Mouse (Mus musculus) neural tube, embryonic 14.5 days (tissue): ENCODE measurements around the gene Pla2g4f. TPM values are rescaled to one million over a fixed set of nuclear protein-coding genes. Genes with fewer than 3 reads are reported as not detected.

ENCODE experiments used
- ATAC-seq: fragments of 200-750 bp; cut with Nextera tagmentation; 2 replicates; pipeline ENCODE4 v1.8.0; 2017; ENCODE audit warnings: low read depth, mild to moderate bottlenecking, moderate TSS enrichment, moderate library complexity
- H3K27ac ChIP-seq: fragments of 300-500 bp; sonication (generic); 2 replicates; pipeline ENCODE4 v1.5.1; 2014; ENCODE audit warnings: low read depth, mild to moderate bottlenecking, control low read depth, low read length, moderate library complexity, mixed read lengths
- H3K27me3 ChIP-seq: fragments of 300-500 bp; sonication (generic); 2 replicates; pipeline ENCODE4 v1.6.1; 2014; ENCODE audit warnings: low read length; ENCODE audit not compliant: control insufficient read depth, insufficient read depth
- H3K36me3 ChIP-seq: fragments of 300-500 bp; sonication (generic); 2 replicates; pipeline ENCODE4 v1.6.1; 2014; ENCODE audit warnings: low read length, mixed read lengths; ENCODE audit not compliant: control insufficient read depth, insufficient read depth
- H3K4me1 ChIP-seq: fragments of 300-500 bp; sonication (generic); 2 replicates; pipeline ENCODE4 v1.6.1; 2014; ENCODE audit warnings: low read length; ENCODE audit not compliant: control insufficient read depth, insufficient read depth
- H3K4me2 ChIP-seq: fragments of 300-500 bp; sonication (generic); 2 replicates; pipeline ENCODE4 v1.6.1; 2014; ENCODE audit warnings: mild to moderate bottlenecking, low read depth, low read length, control low read depth
- H3K4me3 ChIP-seq: fragments of 300-500 bp; sonication (generic); 2 replicates; pipeline ENCODE4 v1.5.1; 2014; ENCODE audit warnings: low read depth, low read length, control low read depth, mixed read lengths
- H3K9ac ChIP-seq: fragments of 300-500 bp; sonication (generic); replicated peaks from 2 replicates; pipeline ENCODE4 v1.6.1; 2014; ENCODE audit warnings: low read depth, mild to moderate bottlenecking, control low read depth, low read length, mixed read lengths
- H3K9me3 ChIP-seq: fragments of 300-500 bp; sonication (generic); 2 replicates; pipeline ENCODE4 v1.6.1; 2016; ENCODE audit warnings: low read length; ENCODE audit not compliant: control insufficient read depth
- WGBS: fragments of 180-500 bp; shearing (Covaris S2); extraction: QIAGEN DNeasy Blood & Tissue Kit; methylation state at CpG from one replicate; pipeline ENCODE4 v1.1.7; 2014; 5-methylcytosine and 5-hydroxymethylcytosine counted together
- polyA plus RNA-seq: library from polyadenylated mRNA; unstranded; fragments of >200 nt; fragmentation: Nextera tagmentation; extraction: Ambion mirVana; gene quantifications from 2 replicates; pipeline ENCODE4 v1.2.1, GENCODE M21; 2014

Pla2g4f gene
- not detected in 2 replicates for polyA plus RNA-seq

DNA sequence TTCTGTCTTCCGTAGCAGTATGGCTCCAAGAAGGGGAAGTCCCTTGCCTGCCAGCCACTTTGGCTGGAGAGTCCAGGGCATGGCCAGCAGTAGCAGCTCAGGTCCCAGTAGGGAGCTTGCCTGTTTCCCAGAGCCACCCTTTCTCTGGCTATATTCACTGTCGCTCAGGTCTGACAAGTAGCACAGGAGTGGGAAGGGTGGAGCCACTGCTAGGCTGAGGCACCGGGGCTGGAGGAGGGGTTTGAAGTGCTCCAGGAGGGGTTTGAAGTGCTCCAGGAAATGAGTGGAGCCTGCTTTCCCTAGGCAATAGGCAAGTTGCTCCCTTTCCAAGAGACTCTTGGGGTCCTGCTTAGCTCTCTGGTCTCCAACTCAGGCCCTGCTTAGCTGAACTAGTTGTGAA lies at the start of gene Pla2g4f:
Pla2g4f (minus strand) TSS at position 190 of the 400 bp plus-strand sequence.
- no peak for ATAC-seq
- no peak within 1 kb of the TSS for H3K9ac ChIP-seq
- WGBS, result 75% methylated on average over 3 of the region's 3 CpGs
- no peak within 1 kb of the TSS for H3K27ac ChIP-seq
- peaks cover 36% of the 10 kb centered on the region for H3K36me3 ChIP-seq
- no peaks in the 10 kb centered on the region for H3K27me3 ChIP-seq
- H3K4me2 ChIP-seq, result no peak within 1 kb of the TSS
- no peaks in the 10 kb centered on the region for H3K9me3 ChIP-seq
- H3K4me1 ChIP-seq, result no peaks in the 10 kb centered on the region
- no peak within 1 kb of the TSS for H3K4me3 ChIP-seq

- Histone ChIP-seq H3K4me2 (no peak overlapping the region), H3K4me1 (no peaks in the 10 kb centered on the region), H3K36me3 (peaks cover 50% of the 10 kb centered on the region), H3K27ac (no peak overlapping the region), H3K9ac (no peak overlapping the region), H3K9me3 (no peaks in the 10 kb centered on the region), H3K27me3 (no peaks in the 10 kb centered on the region), H3K4me3 (no peak overlapping the region)
- WGBS, result 92% methylated on average over 1 of the region's 1 CpGs
- ATAC-seq, result no peak
These were observed 46.5 kb upstream of the Pla2g4f start for GRCm38 (mm10) chr2:120360425-120360824.

DNA sequence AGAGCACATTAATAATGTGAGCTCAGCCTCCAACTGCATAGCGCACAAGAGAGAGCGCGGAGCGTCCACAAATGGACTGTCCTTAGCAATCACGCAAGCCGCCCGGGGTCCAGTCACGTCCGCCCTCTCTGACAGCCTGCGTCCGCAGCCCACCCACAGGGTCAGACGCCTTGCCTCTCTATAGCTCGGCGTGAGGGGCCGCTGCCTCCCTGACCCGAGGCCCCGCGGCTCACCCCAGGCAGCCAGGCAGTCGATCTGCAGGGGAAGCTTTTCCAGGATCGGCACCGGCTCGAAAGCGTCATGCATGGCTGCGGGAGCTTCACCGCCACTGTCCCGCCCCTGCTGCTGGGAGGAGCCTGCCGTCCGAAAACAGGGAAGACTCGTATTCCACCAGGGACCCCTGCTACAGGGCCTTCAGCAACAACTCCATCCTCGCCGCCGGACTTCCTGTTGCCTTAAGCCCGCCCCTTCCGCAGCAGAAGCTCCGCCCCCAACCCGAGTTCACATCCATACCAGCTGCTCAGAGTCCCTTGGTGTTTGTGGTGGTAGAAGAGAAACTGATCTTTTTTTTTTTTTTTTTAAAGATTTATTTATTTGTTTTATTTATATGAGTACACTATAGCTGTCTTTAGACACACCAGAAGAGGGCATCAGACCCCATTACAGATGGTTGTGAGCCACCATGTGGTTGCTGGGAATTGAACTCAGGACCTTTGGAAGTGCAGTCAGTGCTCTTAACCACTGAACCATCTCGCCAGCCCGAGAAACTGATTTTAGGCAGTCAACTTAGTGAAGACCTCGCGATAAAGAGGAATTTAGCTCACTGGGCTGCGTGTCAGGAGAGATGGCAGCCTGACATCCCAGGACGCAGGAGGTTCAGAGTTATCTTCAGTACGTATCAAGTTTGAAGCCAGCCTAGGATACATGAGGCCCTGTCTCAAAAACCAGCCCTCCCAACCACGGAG lies 39.0 kb upstream of the Pla2g4f start, which contains the start of gene Vps39:
Vps39 (minus strand) TSS at position 456 of the 965 bp plus-strand sequence.
- H3K27ac ChIP-seq, result peak within 1 kb of the TSS; percentile 66; the same call in 1 of the 2 replicates
- H3K9me3 ChIP-seq, result no peaks in the 10 kb centered on the region
- no peaks in the 10 kb centered on the region for H3K27me3 ChIP-seq
- WGBS, result 14% methylated on average over 44 of the region's 44 CpGs
- peak; percentile 99 for ATAC-seq
- H3K9ac ChIP-seq, result peak within 1 kb of the TSS; percentile 82
- peaks cover 16% of the 10 kb centered on the region for H3K36me3 ChIP-seq
- peaks cover 6% of the 10 kb centered on the region; the same call in 1 of the 2 replicates for H3K4me1 ChIP-seq
- H3K4me2 ChIP-seq, result peak within 1 kb of the TSS; percentile 65
- peak within 1 kb of the TSS; percentile 94 for H3K4me3 ChIP-seq

- no peak for ATAC-seq
These were observed 37.4 kb upstream of the Pla2g4f start for GRCm38 (mm10) chr2:120351321-120351720.

DNA sequence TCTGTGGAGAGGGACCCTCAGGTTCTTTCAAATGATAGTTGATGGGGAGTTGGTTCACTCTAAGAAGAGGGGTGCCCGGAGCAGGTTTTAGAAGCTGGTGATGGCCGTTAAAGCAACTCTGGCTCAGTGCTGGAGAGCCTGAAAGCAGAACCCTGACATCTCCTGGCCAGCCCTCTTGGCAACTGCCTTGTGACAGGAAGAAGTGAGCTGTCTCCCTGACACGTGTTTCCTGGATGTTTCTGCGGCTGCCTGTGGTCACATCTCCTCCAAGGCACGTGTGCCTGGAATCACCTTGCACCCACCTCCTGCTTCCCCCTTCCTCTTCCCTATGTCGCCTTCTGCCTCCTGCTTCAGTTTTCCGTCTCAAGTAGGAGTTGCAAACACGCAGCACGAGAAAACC lies 34.2 kb upstream of the Pla2g4f start:
- H3K4me2 ChIP-seq, result no peak overlapping the region
- ATAC-seq, result no peak
- no peak overlapping the region for H3K9ac ChIP-seq
- no peaks in the 10 kb centered on the region for H3K27me3 ChIP-seq
- H3K27ac ChIP-seq, result no peak overlapping the region
- 82% methylated on average over 9 of the region's 9 CpGs for WGBS
- H3K36me3 ChIP-seq, result peaks cover 22% of the 10 kb centered on the region
- H3K4me1 ChIP-seq, result peaks cover 6% of the 10 kb centered on the region; the same call in 1 of the 2 replicates
- H3K9me3 ChIP-seq, result no peaks in the 10 kb centered on the region
- H3K4me3 ChIP-seq, result no peak overlapping the region

More at GRCm38 (mm10) chr2:120351321-120351720, 37.4 kb upstream of the Pla2g4f start:
- Histone ChIP-seq H3K36me3 (peaks cover 13% of the 10 kb centered on the region), H3K4me2 (peak overlapping the region; percentile 65; the same call in 1 of the 2 replicates), H3K27ac (no peak overlapping the region), H3K27me3 (no peaks in the 10 kb centered on the region), H3K9me3 (no peaks in the 10 kb centered on the region), H3K4me3 (no peak overlapping the region), H3K4me1 (peaks cover 6% of the 10 kb centered on the region; the same call in 1 of the 2 replicates), H3K9ac (no peak overlapping the region)
- WGBS, result 89% methylated on average over 5 of the region's 5 CpGs

GRCm38 (mm10) chr2:120341741-120342140 lies 27.8 kb upstream of the Pla2g4f start:
- H3K9me3 ChIP-seq, result no peaks in the 10 kb centered on the region
- H3K9ac ChIP-seq, result no peak overlapping the region
- no peaks in the 10 kb centered on the region for H3K27me3 ChIP-seq
- WGBS, result 90% methylated on average over 1 of the region's 1 CpGs
- H3K27ac ChIP-seq, result no peak overlapping the region
- ATAC-seq, result no peak
- H3K4me3 ChIP-seq, result no peak overlapping the region
- no peaks in the 10 kb centered on the region for H3K4me1 ChIP-seq
- peaks cover 54% of the 10 kb centered on the region for H3K36me3 ChIP-seq
- H3K4me2 ChIP-seq, result no peak overlapping the region

GRCm38 (mm10) chr2:120337886-120338285 lies 23.9 kb upstream of the Pla2g4f start:
- ATAC-seq, result no peak
- Histone ChIP-seq H3K4me1 (no peaks in the 10 kb centered on the region), H3K27ac (no peak overlapping the region), H3K36me3 (peaks cover 44% of the 10 kb centered on the region), H3K27me3 (no peaks in the 10 kb centered on the region), H3K9ac (no peak overlapping the region), H3K4me2 (no peak overlapping the region), H3K9me3 (no peaks in the 10 kb centered on the region), H3K4me3 (no peak overlapping the region)
- 83% methylated on average over 2 of the region's 2 CpGs for WGBS

- 92% methylated on average over 4 of the region's 4 CpGs for WGBS
These were observed 17.6 kb upstream of the Pla2g4f start for GRCm38 (mm10) chr2:120331575-120331974.

DNA sequence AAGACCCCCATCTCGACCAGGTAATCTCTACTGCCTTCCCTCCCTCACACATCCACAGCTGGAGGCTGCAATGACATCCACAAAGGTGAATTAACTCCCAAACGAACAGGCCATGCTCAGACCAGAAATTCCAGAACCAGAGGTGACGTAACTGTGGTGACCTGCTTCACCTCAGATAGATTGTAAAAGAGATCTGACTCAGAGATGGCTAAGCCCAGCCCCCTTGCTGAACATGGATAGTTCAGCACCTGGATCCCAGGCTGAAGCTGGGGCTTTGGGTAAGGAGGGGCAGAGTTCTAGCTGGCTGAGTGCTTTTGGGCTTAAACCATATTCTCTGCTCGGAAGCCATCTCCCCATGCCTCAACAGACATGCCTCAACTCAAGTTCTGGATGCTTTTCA lies 1.1 kb upstream of the Pla2g4f start:
- Histone ChIP-seq H3K4me3 (no peak overlapping the region), H3K4me2 (no peak overlapping the region), H3K9me3 (no peaks in the 10 kb centered on the region), H3K36me3 (peaks cover 40% of the 10 kb centered on the region), H3K4me1 (no peaks in the 10 kb centered on the region), H3K27me3 (no peaks in the 10 kb centered on the region), H3K9ac (no peak overlapping the region), H3K27ac (no peak overlapping the region)
- no peak for ATAC-seq
- 81% methylated on average over 4 of the region's 4 CpGs for WGBS

More at GRCm38 (mm10) chr2:120331575-120331974, 17.6 kb upstream of the Pla2g4f start:
- no peaks in the 10 kb centered on the region for H3K9me3 ChIP-seq
- H3K27me3 ChIP-seq, result no peaks in the 10 kb centered on the region
- H3K27ac ChIP-seq, result no peak overlapping the region
- no peak overlapping the region for H3K4me3 ChIP-seq
- H3K36me3 ChIP-seq, result peaks cover 50% of the 10 kb centered on the region
- no peaks in the 10 kb centered on the region for H3K4me1 ChIP-seq
- no peak overlapping the region for H3K4me2 ChIP-seq
- ATAC-seq, result no peak
- H3K9ac ChIP-seq, result no peak overlapping the region
